Mouse (Mus musculus) thymus, adult 2 months (tissue): ENCODE measurements at regions not wholly inside any gene's neighbourhood (a gene's known extent, or its start where the extent isn't known, plus 50 kb on each side); places are given as distances from the start of the nearest gene placed in this dataset.

ENCODE experiments used
- CTCF ChIP-seq: fragments of 200-500 bp; IDR thresholded peaks from 2 replicates; pipeline ENCODE4 v1.5.1; 2012; ENCODE audit warnings: mild to moderate bottlenecking, control low read depth, low read length, moderate library complexity, borderline replicate concordance; ENCODE audit not compliant: control insufficient read depth, poor library complexity, insufficient read depth; ENCODE audit errors: extremely low read depth
- POLR2A ChIP-seq: fragments of 200-500 bp; IDR thresholded peaks from 2 replicates; pipeline ENCODE4 v1.6.1; 2012; ENCODE audit warnings: mild to moderate bottlenecking, low read length, control low read depth, moderate library complexity; ENCODE audit not compliant: control insufficient read depth, poor library complexity, insufficient read depth; ENCODE audit errors: extremely low read depth

GRCm38 (mm10) chr9:52529444-52529915 lies 150.1 kb downstream of the AI593442 start:
- no peak for TF ChIP-seq POLR2A
- TF ChIP-seq CTCF: no peak
